Mouse (Mus musculus): Measurements from ENCODE around the gene Zfp318.
A peak's percentile ranks its signal among the peaks of the same experiment; 100 is the strongest.

Zfp318 gene

DNA sequence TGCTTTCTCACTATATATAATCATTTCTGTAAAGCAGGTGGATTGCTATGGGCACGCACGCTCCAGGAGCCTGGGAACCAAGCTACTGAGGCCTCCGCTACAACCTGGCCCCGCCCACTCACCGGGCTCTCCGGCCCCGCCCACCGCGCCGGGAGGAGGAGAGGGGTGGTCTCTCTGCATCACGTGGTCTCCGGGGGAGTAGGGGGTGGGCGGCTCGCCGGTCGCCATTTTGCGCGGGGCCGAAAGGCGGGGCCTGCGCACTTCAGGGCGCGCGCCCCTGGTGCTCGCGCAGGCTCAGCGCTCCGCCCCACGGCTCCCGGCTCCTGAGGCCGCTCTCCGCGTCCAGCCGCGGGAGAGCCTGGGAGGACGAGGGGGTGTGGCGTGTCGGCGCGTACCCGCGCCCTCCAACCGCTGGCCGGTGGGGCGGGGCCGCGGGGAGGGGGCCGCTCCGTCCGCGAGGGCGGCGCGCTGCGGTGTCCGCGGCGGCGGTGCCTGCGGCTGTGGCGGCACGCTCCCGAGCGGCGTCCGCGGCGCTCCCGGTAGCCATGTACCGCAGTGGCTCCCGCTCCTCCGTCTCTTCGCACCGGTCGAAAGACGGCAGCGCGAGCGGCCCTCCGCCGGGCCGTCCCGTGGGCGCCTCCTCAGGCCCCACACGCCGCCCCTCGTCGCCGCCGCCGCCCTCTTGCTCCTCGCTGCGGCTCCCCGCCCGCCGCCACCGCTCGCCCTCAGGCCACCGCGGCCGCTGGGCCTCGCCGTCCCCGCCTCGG is at the start of gene Zfp318:
Gene Zfp318 (plus strand): TSS at position 438 of the 767 bp plus-strand sequence.
- peak; percentile 98 for DNase-seq

DNA sequence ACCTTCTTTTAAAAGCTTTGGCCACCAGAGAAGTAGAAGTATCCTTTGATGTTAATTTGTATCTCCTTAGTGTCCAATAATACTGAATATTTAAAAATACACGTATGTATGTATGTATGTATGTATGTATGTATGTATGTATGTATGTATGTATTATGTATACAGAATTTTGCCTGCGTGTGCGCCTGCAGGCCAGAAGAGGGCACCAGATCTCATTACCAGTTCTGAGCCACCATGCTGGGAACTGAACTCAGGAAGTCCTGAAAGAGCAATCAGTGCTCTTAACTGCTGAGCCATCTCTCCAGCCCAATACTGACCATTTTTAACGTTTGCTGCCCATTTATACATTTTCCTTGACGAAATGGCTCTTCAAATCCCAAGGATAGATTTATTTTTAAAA is 47.1 kb upstream of the Zfp318 start:
- DNase-seq, result no peak

DNA sequence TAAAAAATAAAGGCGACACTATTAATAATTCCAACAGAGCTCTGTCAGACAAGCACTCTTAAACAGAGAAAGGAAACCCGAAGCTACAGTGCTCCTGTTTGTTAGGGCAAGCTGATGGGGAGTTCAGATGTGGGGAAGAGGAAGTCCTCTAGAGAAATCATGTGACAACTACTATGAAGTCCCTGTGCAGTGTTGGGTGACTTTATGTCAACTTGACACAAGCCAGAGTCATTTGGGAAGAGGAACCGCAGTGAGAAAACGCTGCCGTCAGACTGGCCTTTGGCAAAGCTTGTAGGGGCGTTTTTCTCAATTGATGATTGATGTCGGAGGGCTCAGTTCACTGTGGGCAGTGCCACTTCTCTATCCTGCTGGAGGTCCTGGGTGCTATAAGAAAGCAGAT is 42.3 kb upstream of the Zfp318 start:
- no peak for DNase-seq

DNA sequence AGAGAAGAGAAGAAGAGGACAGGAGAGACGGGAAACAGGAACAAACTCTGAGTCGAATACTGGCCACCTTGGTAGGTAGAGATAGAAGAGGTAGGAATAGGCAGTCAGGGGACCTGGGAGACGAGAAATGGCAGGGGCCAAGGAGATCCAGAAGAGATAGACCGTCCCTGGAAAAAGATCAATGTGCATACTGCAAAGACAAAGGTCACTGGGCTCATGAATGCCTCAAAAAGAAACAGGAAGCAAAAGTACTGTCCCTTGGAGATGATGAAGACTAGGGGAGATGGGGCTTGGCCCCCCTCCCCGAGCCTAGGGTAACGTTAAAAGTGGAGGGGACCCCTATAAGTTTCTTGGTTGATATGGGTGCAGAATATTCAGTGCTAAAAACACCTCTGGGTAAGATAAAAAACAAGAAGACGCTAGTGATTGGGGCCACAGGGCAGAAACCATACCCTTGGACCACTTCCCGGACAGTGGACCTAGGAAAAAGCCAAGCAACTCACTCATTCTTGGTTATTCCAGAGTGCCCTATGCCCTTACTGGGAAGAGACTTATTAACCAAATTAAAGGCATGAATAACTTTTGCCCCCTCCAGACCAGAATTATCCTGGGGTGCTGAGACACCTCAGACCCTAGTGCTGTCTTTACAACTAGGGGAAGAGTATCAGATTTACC is 32.4 kb upstream of the Zfp318 start:
- DNase-seq, result peak; percentile 65 to 72

DNA sequence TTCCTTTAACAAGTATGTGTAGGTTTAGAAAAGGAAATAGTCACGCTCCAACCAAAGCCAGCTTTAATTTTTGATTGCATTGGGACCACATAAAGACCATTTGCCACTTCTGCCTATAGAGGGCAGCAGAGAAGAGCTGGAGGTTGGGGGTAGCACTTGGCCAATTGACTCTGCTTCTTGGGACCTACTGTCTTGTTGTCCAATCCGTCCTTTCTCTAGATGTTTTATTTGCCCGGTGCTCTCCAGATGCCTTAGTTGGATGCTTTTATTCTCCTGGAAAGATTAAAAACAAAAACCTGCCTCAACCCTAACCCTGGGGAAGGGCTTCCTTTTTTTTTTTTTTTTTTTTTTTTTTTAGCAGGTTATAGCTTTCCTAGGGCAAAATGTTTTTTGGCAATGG is 11.7 kb upstream of the Zfp318 start:
- DNase-seq, result peak in 1 of 2 experiments; percentile 40

DNA sequence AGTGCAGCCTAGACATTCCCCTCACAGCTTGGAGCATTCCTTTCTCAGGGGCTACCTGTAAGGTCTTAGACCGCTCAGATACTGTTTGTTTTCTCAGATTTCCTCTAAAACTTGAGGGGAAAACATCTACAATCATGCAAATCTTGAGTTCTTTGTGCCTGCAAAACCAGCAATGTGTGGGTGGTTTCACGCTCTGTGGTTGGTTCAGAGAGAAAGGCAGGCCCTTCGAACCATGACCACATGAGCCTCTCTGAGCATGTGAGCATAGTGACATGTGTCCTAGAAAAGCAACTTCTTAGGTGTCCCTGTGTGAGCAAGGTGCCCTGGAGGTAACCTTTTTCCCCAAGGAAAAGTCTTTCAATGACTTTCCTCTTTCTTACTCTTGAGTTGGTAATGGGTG is 5.0 kb upstream of the Zfp318 start:
- no peak for DNase-seq

DNA sequence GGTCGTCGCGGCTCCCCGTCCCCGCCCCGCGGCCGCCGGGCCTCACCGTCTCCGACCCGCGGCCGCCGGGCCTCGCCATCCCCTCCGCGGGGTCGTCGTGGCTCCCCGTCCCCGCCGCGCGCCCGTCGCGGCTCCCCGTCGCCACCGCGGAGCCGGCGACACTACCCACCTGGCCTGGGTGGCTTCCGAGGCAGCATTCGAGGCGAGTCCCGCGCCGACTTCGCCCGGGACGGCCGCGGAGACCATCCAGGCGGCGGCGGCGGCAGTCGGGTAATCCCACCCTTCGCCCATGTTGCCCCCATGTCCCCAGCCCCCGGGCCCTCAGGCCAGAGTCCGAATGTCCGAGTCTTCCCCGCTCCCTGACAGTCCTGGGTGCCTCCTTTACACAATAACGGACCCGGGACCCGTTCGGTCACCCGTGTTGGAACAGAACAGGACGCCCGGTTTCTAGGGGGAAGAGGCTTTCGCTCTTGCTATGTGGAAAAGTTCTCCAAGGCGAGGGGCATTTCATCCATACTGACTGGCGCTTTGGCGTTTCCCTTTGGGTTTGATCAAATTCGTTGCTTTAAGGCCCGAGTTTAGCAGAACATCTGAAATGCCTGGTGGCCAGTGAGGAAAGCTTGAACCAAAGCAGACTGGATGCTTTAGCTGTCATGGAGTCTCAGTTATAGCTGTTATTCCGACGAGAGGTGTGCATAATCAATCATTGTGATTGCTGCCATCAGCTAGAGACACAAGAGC is 700 bp downstream of the Zfp318 start:
- DNase-seq, result peak; percentile 11 to 30

DNA sequence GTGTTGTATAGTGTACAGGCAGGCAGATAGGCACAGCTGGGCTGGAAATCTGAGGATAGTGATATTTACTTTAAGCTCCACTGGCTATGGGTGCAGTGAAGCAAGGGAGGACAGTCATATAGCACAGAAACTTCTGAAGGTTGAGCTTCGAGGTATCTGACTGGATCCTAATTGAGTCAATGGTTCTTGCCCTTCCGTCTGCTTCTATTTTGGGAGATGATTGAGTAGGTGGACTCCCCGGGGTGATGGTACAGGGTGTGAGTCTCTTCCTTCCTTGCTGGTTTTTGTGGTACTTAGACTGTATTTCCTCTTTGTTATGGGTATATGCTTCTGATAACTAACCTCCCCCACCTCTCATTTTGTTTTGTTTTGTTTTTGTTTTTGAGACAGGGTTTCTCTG is 4.7 kb downstream of the Zfp318 start:
- no peak for DNase-seq

DNA sequence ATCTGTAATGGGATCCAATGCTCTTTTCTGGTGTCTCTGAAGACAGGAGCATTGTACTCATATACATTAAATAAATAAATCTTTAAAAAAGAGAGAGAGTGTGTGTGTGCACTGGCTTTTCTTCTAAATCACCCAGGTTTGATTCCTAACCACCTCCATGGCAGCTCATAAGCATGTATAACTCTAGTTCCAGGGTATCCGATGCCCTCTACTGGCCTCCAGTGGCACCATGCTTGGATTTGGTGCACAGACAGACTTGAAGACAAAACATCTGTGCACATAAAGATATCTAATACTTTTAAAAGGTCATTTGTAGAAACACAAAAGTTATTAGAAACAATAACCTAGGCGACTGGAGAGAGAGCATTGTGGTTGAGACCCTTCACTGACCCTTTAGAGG is 9.5 kb downstream of the Zfp318 start:
- DNase-seq, result peak; percentile 23 to 53

DNA sequence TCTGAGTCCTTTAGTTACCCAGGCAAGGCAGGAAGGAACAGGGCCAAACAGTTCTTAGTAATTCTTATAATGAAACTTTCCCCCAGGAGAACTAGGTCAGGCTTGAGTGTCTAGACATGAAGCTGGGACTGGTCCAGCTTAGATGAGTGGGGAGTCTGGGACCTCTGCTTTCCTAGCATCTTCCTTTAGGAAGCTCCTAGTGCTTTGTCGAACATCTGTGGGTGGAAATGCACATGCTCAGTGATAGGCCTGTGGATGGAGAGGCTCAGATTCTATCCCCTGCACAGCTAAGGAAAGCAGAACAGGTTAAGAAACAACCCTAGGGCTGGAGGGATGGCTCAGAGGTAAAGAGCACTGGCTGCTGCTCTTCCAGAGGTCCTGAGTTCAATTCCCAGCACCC is 11.1 kb downstream of the Zfp318 start:
- no peak for DNase-seq

DNA sequence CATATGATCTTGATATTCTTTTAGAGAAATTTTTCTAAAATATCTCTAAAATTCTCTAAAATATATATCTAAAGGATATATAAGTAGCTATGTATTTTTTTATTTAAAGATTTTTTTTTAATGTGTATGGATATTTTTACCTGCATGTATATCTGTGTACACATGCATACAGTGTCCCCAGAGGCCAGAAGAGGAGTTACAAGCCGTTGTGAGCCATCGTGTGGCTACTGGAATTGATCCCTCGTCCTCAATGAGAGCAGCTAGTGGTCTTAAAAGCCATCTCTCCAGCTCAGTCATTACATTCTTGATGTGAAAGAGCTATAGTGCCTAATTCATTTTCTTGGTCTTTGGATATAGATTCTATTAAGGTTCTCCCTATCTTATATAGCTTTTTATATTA is 24.9 kb downstream of the Zfp318 start:
- DNase-seq, result no peak

DNA sequence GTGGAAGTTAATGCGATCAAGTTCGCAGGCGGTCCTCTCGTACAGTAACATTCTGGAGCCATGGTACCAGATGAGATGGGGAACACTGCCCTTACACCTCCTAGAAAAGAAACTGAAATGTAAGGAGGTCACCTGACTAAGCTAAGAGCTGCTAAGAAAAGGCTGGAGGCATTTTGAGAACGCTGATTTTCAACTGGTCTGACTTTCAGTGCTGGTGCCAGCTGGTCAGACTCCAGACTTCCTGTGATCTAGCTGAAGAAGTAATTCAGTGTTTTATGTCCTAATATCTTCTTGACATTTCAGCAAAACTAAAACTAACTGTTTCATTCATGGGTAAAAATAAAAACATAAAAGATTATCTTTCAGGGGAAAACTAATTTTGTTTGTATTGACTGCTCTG is 35.1 kb downstream of the Zfp318 start:
- DNase-seq, result no peak

DNA sequence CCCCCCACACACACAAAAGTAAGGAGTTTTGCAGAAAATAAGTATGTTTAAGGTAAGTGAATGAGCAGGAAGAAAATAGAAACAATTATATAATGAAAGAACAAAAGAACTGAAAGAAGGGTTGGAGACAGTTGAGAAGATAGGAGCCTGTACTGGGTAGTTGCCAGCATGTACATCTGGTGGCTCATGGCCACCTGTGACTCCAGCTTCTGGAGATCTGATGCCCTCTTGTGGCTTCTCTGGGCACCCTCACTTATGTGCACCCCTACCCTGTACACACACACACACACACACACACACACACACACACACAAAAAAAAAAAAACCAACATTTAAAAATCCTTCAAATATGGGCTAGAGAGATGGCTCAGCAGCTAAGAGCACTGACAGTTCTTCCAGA is 36.2 kb downstream of the Zfp318 start:
- DNase-seq, result no peak

DNA sequence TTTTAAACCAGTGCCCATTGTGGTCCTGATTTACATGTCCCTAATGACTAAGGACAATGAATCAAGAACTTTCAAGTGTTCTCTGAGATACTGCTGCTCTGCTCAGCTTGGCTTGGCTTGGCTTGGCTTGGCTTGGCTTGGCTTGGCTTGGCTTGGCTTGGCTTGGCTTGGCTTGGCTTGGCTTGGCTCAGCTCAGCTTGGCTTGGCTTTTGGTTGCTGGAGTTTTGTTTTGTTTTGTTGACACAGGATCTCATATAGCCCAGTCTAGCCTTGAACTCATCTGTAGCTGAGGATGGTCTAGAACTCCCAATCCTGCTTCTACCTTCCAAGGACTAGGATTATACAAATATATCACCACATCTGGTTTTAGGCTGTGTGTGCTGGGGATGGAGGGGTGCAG is 43.0 kb downstream of the Zfp318 start:
- no peak for DNase-seq

DNA sequence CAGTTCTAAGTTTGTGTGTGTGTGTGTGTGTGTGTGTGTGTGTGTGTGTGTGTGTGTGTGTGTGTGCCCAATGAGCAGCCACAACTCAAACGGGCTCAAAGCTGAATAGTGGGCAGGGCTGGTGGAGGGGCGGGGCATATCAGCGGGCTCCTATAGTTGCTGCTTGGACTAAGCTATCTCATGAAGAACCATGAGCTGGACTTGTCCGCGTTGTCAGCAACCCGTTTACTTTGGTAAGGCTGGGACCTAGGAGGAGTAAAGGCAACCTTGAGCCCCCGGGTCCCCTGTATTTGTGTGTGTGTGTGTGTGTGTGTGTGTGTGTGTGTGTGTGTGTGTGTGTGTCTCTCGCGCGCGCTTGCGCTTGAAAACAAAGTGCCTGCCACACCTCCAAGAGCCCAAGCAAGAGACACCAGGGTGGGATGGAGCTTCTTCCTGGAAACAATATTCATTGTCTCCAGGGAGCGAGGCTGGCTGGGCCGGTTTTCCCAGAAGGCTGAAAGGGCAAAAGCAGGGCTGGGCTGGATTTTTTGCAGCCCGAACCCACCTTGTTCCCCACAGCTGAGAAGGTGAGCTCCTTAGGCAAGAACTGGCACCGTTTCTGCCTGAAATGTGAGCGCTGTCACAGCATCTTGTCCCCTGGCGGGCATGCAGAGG is 45.4 kb downstream of the Zfp318 start, which contains the start of gene Crip3:
Gene Crip3 (plus strand): TSS at position 166 of the 654 bp plus-strand sequence.
- DNase-seq, result no peak

DNA sequence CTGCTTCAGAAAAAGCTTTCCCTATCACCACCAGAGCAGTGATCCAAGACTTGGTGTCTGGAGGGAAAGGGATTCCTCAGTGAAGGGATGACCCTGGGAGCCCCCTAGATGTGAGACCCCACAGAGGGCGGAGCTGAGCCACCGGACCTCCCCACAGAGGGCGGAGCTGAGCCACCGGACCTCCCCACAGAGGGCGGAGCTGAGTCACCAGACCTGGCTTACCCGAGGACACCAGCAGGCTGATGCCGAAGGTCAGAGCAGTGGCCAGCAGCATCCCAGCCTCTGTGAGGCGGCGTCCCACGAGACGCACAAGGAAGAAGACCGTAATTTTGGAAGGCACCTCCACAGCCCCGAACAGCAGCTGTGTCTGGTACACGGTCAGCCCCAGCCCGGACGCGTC is 50.1 kb downstream of the Zfp318 start:
- DNase-seq, result peak; percentile 49 to 64

DNA sequence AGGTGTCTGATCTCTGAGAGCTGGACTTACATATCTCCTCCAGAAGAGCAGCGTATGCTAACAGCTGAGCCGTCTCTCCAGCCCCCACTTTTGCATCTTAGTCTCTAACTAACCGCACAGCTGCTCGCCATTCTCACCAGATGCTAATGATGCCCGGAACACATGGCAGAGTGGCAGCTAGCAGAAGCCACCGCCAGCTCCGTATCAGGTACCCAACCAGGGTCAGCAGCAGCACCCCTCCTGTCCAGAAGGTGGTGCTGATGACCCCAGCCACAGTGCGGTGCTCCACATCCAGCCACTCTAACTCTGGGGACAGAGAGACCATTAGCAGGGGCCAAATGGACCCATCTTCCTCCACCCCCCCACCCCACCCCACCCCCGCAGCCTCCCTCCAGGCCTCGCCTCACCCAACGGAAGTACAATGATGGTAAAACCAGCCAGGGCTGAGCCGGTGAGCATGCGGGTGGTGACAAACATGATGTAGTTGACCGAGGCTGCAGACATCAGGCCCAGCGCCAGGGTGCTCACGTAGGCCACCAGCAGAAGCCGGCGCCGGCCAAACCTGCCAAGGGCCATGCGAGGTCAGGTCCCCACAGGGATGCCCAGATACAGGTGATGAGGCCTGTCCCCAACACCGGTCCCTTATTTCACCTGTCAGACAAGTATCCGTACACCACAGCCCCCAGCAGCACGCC is 53.3 kb downstream of the Zfp318 start:
- DNase-seq, result peak; percentile 28 to 54

DNA sequence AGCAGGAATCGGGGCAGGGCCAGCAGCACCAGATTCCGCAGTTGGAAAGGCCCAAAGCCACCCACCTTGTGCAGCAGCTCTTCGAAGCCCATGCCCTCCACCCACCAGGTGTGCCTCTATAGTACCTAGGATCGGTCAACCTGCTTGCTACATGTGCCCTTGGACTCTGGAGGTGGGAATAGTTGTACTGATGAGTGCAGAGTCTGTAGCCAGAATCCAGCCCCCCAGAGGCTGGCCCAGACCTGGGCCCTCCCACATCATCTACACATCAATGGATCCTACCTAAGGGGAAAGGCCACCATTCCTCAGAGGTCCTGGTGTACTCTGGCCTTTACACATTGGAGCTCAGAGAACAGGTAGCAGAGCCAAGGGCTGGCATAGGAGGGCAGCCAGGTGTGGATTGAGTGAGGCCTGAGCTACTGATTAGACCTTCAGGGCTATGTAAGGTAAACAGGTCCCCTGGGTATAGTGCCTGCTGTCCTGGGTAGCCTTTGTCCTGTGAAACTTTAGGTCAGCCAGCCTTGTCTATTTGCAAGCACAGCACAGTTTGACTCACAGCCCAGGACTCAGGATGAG is 54.9 kb downstream of the Zfp318 start, which contains the start of gene Slc22a7:
Gene Slc22a7 (minus strand): TSS at position 160 of the 576 bp plus-strand sequence.
- DNase-seq, result peak; percentile 60 to 78

DNA sequence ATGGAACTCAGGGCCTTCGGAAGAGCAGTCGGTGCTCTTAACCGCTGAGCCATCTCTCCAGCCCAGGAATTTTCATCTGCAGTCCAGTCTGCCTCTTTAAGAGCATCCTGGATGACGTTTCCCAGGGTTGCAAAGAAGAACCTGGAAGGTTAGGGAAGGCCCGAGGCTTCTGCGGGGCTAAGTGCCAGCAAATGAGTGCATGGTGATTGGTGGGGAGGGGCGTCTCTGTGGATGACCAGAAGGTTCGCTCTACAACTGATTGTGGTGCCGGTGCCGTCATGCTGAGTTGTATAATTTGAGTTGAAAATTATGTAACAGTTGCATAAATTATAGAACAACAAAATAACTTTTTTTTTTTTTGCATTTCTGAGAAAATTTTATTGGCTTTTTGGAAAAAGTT is 55.6 kb downstream of the Zfp318 start:
- DNase-seq, result no peak

DNA sequence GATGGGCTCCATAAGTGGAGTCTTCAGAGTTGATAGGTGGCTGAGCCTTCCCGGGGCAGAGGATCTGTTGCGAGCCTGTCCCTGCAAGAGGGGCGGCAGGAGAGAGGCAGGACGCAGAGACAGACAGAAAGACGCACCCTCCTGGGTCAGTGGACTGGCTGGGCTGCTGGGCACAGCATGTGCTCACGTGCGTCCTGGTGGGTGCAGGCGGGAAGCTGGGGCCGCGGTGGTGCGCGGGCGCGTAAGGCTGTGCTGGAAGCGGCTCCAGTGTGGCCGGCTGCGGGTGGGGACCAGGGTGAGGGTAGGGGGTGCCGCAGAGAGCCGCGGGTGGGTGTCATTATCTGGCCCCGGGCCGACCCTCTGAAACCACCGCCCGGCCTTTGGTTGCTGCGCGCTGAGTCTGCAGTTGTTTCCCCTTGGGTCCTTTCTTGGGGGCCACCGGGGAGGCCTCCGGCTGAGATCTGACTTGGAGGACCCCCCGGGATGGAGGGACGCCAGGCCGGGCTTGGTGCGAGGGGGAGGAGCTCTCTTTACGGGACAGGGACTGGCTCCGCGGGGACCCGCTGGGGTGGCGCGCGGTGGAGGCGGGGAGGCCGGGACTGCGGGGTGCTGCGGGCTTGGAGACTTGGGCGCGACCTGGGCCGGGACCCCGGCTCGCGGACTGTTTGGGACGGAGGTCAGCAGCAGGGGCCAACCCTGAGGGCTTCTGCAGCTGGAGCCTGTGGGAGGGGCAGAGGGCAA is 61.5 kb downstream of the Zfp318 start:
- DNase-seq, result no peak

DNA sequence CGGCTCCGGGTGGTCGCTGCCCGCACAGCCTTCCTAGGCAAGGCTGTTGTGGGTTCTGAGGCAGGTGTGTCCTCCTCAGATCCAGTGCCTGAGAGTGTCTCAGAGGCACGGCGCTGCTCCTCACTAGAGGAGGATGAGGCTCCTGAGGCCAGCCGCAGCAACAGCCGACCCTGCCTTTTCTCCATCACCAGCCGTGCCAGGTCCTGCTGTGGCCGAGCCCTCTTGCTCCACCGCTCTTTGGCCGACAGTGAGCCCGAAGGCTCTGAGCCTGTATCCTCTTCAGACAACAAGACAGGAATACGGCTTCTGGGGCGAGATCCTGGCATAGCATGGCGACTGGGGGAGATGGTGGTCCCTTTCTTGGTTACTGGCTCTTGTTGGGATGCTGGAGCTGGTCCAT is 62.7 kb downstream of the Zfp318 start:
- no peak for DNase-seq

Measured in kidney, adult 8-10 months (tissue).